Mouse (Mus musculus): ENCODE data around the gene Cnnm3. TPM values are rescaled to one million over a fixed set of nuclear protein-coding genes. Genes with fewer than 3 reads are reported as not detected.

The Cnnm3 gene
- polyA plus RNA-seq, 1 experiment from 2014 or later, result 4.6 TPM

DNA sequence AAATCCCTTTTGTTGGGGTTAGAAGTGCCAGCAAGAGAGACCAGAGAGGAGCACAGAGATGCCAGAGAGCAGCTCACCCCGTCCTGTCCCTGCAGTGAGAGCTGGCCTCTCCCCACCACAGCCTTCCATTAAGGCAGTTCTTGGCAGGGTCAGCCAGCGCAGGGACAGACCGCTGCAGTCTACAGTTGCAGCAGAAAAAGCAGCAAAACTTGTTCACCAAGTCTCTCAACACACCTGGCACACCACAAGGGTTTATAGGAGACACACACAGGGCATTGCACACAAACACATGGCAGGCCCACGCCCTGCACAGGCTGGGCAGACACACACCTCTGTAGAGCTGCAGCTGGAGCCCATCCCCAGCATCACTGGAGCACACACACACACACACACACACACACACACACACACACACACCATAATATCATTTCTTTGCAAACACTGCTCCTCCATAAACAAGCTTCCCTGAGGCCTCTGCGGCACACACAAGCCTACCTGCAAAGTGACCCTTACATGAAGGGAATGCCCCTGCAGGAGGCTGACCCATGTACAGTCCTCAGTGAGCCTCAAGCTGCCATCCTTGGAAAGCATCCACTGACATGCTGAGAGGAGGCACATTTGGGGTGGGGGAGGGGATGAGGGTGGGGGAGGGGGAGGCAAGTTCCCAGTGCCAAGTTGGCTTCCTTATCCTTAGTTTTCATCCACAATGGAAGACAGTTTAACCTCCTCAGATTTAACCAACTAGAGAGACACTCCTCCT is 62.7 kb downstream of the Cnnm3 start:
- Histone ChIP-seq H3K27me3 (peaks cover 13% of the 10 kb centered on the region), H3K27ac (no peak overlapping the region), H3K4me1 (peaks cover 15% of the 10 kb centered on the region), H3K9ac (no peak overlapping the region), H3K36me3 (no peaks in the 10 kb centered on the region), H3K9me3 (replicated peaks) (no peaks in the 10 kb centered on the region), H3K4me3 (no peak overlapping the region), H3K4me2 (replicated peaks) (no peak overlapping the region)
- 77% methylated on average over 5 of the region's 5 CpGs for WGBS
- no peak for ATAC-seq (ENCODE audit: low FRiP score)

- no peak overlapping the region for H3K9ac ChIP-seq
- no peaks in the 10 kb centered on the region for H3K36me3 ChIP-seq
- WGBS, result 62% methylated on average over 6 of the region's 6 CpGs
- no peak overlapping the region for H3K4me3 ChIP-seq
- ATAC-seq (ENCODE audit: low FRiP score), result no peak
- H3K4me2 ChIP-seq (replicated peaks), result no peak overlapping the region
- H3K27ac ChIP-seq, result no peak overlapping the region
- no peaks in the 10 kb centered on the region for H3K9me3 ChIP-seq (replicated peaks)
- peaks cover 13% of the 10 kb centered on the region for H3K27me3 ChIP-seq
- peaks cover 20% of the 10 kb centered on the region for H3K4me1 ChIP-seq
Observed at GRCm38 (mm10) chr1:36575347-36575746, 63.7 kb downstream of the Cnnm3 start.

GRCm38 (mm10) chr1:36576991-36577675 is 65.5 kb downstream of the Cnnm3 start:
- Histone ChIP-seq H3K9ac (no peak overlapping the region), H3K4me3 (no peak overlapping the region), H3K4me2 (replicated peaks) (no peak overlapping the region), H3K9me3 (replicated peaks) (no peaks in the 10 kb centered on the region), H3K27me3 (peaks cover 15% of the 10 kb centered on the region), H3K27ac (no peak overlapping the region), H3K36me3 (no peaks in the 10 kb centered on the region), H3K4me1 (peaks cover 32% of the 10 kb centered on the region)
- ATAC-seq (ENCODE audit: low FRiP score), result no peak
- WGBS, result 75% methylated on average over 6 of the region's 6 CpGs

Small RNAs within 50 kb of the gene (microRNA-seq; reads per million reads assigned to microRNA genes)
- gene Gm47280, result not detected

Other genes with a start within 250 kb of the Cnnm3 start
- 0.52 and 0.77 TPM in 2 replicates for gene Neurl3, start 237.2 kb upstream of the Cnnm3 start, polyA plus RNA-seq (2016; fragmentation: Nextera tagmentation; extraction: Ambion mirVana)
- gene Arid5a, start 204.1 kb upstream of the Cnnm3 start, polyA plus RNA-seq (2016; fragmentation: Nextera tagmentation; extraction: Ambion mirVana), result 3.6 and 3.8 TPM in 2 replicates
- gene Kansl3, start 142.7 kb upstream of the Cnnm3 start, polyA plus RNA-seq (2016; fragmentation: Nextera tagmentation; extraction: Ambion mirVana), result 44.5 and 45.4 TPM in 2 replicates
- gene Fer1l5, start 139.6 kb upstream of the Cnnm3 start, polyA plus RNA-seq (2016; fragmentation: Nextera tagmentation; extraction: Ambion mirVana), result 2.3 and 2.6 TPM in 2 replicates
- gene Lman2l, start 66.6 kb upstream of the Cnnm3 start, polyA plus RNA-seq (2016; fragmentation: Nextera tagmentation; extraction: Ambion mirVana), result 74.3 and 76.7 TPM in 2 replicates
- gene Cnnm4, start 40.2 kb upstream of the Cnnm3 start, polyA plus RNA-seq (2016; fragmentation: Nextera tagmentation; extraction: Ambion mirVana), result 11.3 and 11.5 TPM in 2 replicates
- gene Ankrd23, start 25.0 kb downstream of the Cnnm3 start, polyA plus RNA-seq (2016; fragmentation: Nextera tagmentation; extraction: Ambion mirVana), result 14.6 and 18.8 TPM in 2 replicates
- not detected in 2 replicates for gene Gm42417, start 27.6 kb downstream of the Cnnm3 start, polyA plus RNA-seq (2016; fragmentation: Nextera tagmentation; extraction: Ambion mirVana)
- 17.8 and 18.8 TPM in 2 replicates for gene Ankrd39, start 35.6 kb downstream of the Cnnm3 start, polyA plus RNA-seq (2016; fragmentation: Nextera tagmentation; extraction: Ambion mirVana)
- gene Sema4c, start 46.5 kb downstream of the Cnnm3 start, polyA plus RNA-seq (2016; fragmentation: Nextera tagmentation; extraction: Ambion mirVana), result 33.4 and 35.6 TPM in 2 replicates
- 0.67 TPM in 1 of 2 replicates, not detected in the other for gene Fam178b, start 171.3 kb downstream of the Cnnm3 start, polyA plus RNA-seq (2016; fragmentation: Nextera tagmentation; extraction: Ambion mirVana)
- gene Cox5b, start 179.6 kb downstream of the Cnnm3 start, polyA plus RNA-seq (2016; fragmentation: Nextera tagmentation; extraction: Ambion mirVana), result 430 and 502 TPM in 2 replicates
- not detected in 2 replicates for gene 4933424G06Rik, start 198.3 kb downstream of the Cnnm3 start, polyA plus RNA-seq (2016; fragmentation: Nextera tagmentation; extraction: Ambion mirVana)
- gene Actr1b, start 202.6 kb downstream of the Cnnm3 start, polyA plus RNA-seq (2016; fragmentation: Nextera tagmentation; extraction: Ambion mirVana), result 98.8 and 104 TPM in 2 replicates
- 0.34 and 0.39 TPM in 2 replicates for gene Zap70, start 249.9 kb downstream of the Cnnm3 start, polyA plus RNA-seq (2016; fragmentation: Nextera tagmentation; extraction: Ambion mirVana)